Mouse (Mus musculus) spleen, adult 2 months (tissue): ENCODE measurements around the gene E030018B13Rik. TPM values are rescaled to one million over a fixed set of nuclear protein-coding genes. Genes with fewer than 3 reads are reported as not detected.
A peak's percentile ranks its signal among the peaks of the same experiment; 100 is the strongest.

Experiments used
- DNase-seq, 2 experiments: peaks; one replicate each; pipeline versions ENCODE4 v3.0.0 to v3.0.0-alpha.2; 2012 to 2021; ENCODE audit warnings: low spot score in 2 of 2, low read depth in 1 of 2
- H3K27ac ChIP-seq: fragments of 200-500 bp; 2 replicates; pipeline ENCODE4 v1.5.1; 2012; ENCODE audit warnings: low read length, inconsistent platforms; ENCODE audit not compliant: insufficient read depth
- H3K27me3 ChIP-seq: fragments of 200-500 bp; 2 replicates; pipeline ENCODE4 v1.6.1; 2012; ENCODE audit warnings: mild to moderate bottlenecking, moderate library complexity, low read length, inconsistent platforms; ENCODE audit not compliant: control insufficient read depth, insufficient read depth
- H3K36me3 ChIP-seq: fragments of 200-500 bp; 2 replicates; pipeline ENCODE4 v1.6.1; 2012; ENCODE audit warnings: mild to moderate bottlenecking, low read length, inconsistent platforms; ENCODE audit not compliant: control insufficient read depth, insufficient read depth
- H3K4me1 ChIP-seq: fragments of 200-500 bp; 2 replicates; pipeline ENCODE4 v1.6.1; 2011; ENCODE audit warnings: inconsistent platforms; ENCODE audit not compliant: control insufficient read depth, insufficient read depth, insufficient read length
- H3K4me3 ChIP-seq: fragments of 200-500 bp; 2 replicates; pipeline ENCODE4 v1.5.1; 2011; ENCODE audit warnings: mild to moderate bottlenecking, inconsistent platforms; ENCODE audit not compliant: insufficient read depth, insufficient read length; ENCODE audit errors: extremely low read depth
- CTCF ChIP-seq: fragments of 200-500 bp; IDR thresholded peaks from 2 replicates; pipeline ENCODE4 v1.5.1; 2011; ENCODE audit warnings: mild to moderate bottlenecking, inconsistent platforms; ENCODE audit not compliant: insufficient read depth, insufficient read length, insufficient replicate concordance; ENCODE audit errors: extremely low read depth
- POLR2A ChIP-seq: fragments of 200-500 bp; IDR thresholded peaks from 2 replicates; pipeline ENCODE4 v1.6.1; 2011; ENCODE audit warnings: low read depth, low read length, inconsistent platforms
- WGBS: fragments of 180-500 bp; shearing (Covaris S2); methylation state at CpG from one replicate; pipeline ENCODE4 v1.1.7; 2018; 5-methylcytosine and 5-hydroxymethylcytosine counted together
- polyA plus RNA-seq: library from polyadenylated mRNA; depleted of rRNA; stranded (reverse); fragments of >200 nt; gene quantifications from 2 replicates; pipeline ENCODE4 v1.2.3, GENCODE M21; 2012

The E030018B13Rik gene
- polyA plus RNA-seq, 1 experiment: not detected

- TF ChIP-seq POLR2A (no peak), CTCF (no peak)
- Histone ChIP-seq H3K27ac (peak overlapping the region; percentile 91), H3K27me3 (no peaks in the 10 kb centered on the region), H3K4me3 (no peak overlapping the region), H3K36me3 (no peaks in the 10 kb centered on the region), H3K4me1 (peaks cover 62% of the 10 kb centered on the region; the same call in 1 of the 2 replicates)
- no peak for DNase-seq
- WGBS: 56% methylated on average over 5 of the region's 5 CpGs
Measured at GRCm38 (mm10) chr7:63910225-63910624, 6.4 kb upstream of the E030018B13Rik start.

DNA sequence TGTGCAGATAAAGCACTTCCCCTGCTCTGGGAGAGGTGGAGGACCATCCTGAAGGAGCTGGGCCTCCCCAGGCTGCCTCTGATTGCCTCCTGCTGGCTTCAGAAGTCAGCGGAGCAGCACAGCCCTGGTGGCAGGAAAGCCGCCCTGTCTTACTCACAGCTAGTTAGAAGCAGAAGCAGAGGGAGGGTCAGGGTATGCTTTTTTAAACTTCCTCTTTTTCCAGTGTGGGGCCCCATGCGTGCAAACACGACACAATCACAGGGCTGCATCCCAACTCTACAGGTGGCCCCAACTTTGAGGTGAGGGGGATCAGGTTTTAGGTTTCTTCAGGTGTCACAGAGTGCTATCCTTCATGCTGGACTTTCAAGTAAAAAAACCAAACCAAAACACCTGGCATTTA is 5.7 kb upstream of the E030018B13Rik start:
- Histone ChIP-seq H3K36me3 (no peaks in the 10 kb centered on the region), H3K4me3 (no peak overlapping the region), H3K27me3 (no peaks in the 10 kb centered on the region), H3K4me1 (peaks cover 57% of the 10 kb centered on the region; the same call in 1 of the 2 replicates), H3K27ac (peak overlapping the region; percentile 91)
- DNase-seq: peak in 1 of 2 experiments; percentile 71
- WGBS: 8% methylated on average over 4 of the region's 4 CpGs
- TF ChIP-seq POLR2A (no peak), CTCF (peak; percentile 17; the same call in 1 of the 2 replicates)

DNA sequence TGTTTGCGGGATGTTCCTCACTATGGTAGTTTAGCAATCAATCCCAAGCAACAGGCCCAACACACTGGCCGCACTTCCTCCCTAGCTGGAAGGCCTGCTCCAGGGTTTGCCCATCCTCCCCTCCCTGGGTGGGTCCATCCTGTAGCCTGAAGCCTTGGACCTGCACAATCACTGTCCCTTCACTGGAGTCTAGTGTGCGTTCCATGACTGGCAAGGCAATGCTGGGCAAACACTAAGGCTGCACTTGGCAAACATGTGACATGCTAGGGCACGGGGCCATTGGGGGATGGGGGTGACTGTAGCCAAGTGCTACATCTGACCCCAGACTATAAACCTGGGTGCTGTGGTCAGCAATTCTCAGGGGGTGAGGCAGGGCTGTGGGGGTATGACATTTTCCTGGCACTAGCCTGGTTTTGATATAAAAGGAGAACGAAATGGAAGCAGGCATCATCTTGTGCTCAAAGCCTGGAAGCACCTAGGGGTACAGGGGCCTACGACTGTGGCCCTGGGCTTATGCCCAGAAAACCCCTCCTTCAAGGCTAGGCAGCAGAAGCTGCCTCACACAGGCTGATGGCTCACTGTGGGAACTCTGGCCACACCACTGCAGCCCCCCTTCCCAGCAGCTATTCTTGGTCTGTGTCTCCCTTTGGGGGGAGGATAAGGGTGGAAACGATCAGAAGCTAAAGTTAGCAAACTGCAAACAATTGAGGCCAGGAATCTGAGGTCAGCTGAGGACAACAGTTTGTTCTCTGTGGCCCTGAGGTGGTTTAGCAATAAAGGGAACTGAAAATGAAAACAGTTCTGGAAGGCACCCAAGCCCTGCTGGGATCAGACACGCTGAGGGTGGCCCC is 5.0 kb upstream of the E030018B13Rik start:
- Histone ChIP-seq H3K27ac (peak overlapping the region; percentile 91), H3K27me3 (no peaks in the 10 kb centered on the region), H3K4me3 (no peak overlapping the region; the same call in 1 of the 2 replicates), H3K36me3 (no peaks in the 10 kb centered on the region), H3K4me1 (peaks cover 58% of the 10 kb centered on the region; the same call in 1 of the 2 replicates)
- peak in 1 of 2 experiments; percentile 54 for DNase-seq
- 16% methylated on average over 8 of the region's 8 CpGs for WGBS
- no peak for TF ChIP-seq CTCF
- no peak for TF ChIP-seq POLR2A

DNA sequence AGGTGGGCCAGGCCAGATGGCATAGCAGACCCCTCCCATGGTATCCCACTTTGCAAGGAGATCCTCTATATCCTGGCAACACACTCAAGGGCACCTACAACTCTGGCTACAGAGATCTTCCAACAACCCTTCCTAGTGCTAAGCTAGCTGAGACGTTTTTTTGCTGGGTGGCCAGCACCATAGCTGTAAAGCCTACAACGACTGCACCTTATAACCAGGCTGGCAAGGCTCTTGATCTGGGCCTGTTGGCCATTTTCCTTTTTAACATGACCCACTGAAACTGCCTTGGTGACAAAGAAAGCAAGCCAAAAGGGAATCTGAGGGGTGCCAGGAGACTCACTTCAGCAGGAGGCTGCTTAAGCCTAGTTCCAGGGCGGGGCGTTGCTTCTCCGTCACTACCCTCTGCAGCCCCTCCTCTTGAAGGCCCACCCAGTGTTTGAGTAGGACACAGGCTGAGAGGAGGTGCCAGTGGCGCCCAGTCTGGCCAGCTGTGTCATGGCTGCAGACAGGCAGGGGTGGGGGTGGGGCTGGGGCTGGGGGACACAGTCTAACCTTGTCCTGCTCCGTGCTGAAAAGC is 4.3 kb upstream of the E030018B13Rik start:
- WGBS: 26% methylated on average over 7 of the region's 7 CpGs
- Histone ChIP-seq H3K27me3 (no peaks in the 10 kb centered on the region), H3K4me1 (peaks cover 59% of the 10 kb centered on the region; the same call in 1 of the 2 replicates), H3K27ac (peak overlapping the region; percentile 91), H3K4me3 (no peak overlapping the region), H3K36me3 (no peaks in the 10 kb centered on the region)
- DNase-seq: no peak
- TF ChIP-seq CTCF (no peak), POLR2A (no peak)

- peaks cover 64% of the 10 kb centered on the region; the same call in 1 of the 2 replicates for H3K4me1 ChIP-seq
- WGBS: 83% methylated on average over 12 of the region's 12 CpGs
Measured at GRCm38 (mm10) chr7:63912924-63913723, 3.5 kb upstream of the E030018B13Rik start.

More at GRCm38 (mm10) chr7:63912924-63913723, 3.5 kb upstream of the E030018B13Rik start:
- Histone ChIP-seq H3K36me3 (no peaks in the 10 kb centered on the region), H3K27me3 (no peaks in the 10 kb centered on the region), H3K27ac (peak overlapping the region; percentile 91), H3K4me3 (no peak overlapping the region)
- TF ChIP-seq POLR2A (no peak), CTCF (no peak)
- no peak for DNase-seq
